Mouse (Mus musculus): ENCODE results near the gene Nr1d1. TPM values are rescaled to one million over a fixed set of nuclear protein-coding genes. Genes with fewer than 3 reads are reported as not detected.

Nr1d1 gene
- polyA plus RNA-seq, 1 experiment from 2014 or later, result 3.5 TPM

DNA sequence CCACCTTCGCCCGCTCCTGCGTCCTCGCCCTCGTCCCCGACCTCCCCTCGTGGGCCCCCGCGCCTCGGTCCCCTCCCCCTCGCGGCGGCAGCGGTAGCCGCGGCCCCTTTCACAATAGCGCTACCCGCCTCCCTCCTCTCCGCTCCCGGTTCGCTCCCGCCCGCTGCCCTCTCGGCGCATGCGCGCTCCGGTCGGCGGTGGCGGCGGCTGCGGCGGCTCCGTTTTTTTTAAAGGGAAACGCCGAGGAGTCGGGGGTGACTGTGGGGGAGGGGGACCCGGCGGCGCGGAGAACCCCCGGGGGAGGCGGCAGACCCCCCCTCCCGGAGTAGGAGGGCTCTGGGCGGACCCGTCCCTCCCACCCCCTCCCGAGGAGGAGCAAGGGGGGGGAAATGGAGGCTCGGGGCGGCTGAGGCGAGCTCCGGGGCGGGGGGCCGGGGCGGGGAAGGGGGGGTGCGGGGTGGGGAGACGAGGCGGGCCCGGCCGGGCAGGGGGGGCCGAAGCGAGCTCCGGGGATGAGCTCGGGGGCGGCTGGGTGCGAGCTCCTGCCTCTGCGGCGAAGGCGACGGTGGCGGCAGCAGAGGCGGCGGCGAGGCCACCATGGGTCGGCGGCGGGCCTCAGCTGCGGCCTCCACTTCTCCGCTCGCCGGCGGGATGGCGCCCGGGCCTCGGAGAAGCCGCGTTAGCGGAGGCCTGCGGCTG is 20.0 kb upstream of the Nr1d1 start, which contains the start of gene Msl1:
TSS of gene Msl1 (plus strand) at position 502 of the 699 bp plus-strand sequence.
- peak within 1 kb of the TSS; percentile 78 for H3K4me2 ChIP-seq (ENCODE audit: low read length)
- peaks cover 23% of the 10 kb centered on the region for H3K4me1 ChIP-seq (replicated peaks; ENCODE audit: insufficient read depth, low read length)
- peak within 1 kb of the TSS; percentile 99 for H3K27ac ChIP-seq
- DNase-seq (ENCODE audit: low spot score) (peak; percentile 94), ATAC-seq (replicated peaks; ENCODE audit: low FRiP score, low read depth) (peak; percentile 44)
- H3K9ac ChIP-seq (ENCODE audit: low read depth, low read length), result peak within 1 kb of the TSS; percentile 99
- peak; percentile 25; the same call in 1 of the 2 replicates for TF ChIP-seq CTCF (IDR thresholded peaks at IDR 0.05; ENCODE audit: low read depth)
- H3K36me3 ChIP-seq (ENCODE audit: insufficient read depth, low read length), result peaks cover 13% of the 10 kb centered on the region; the same call in 1 of the 2 replicates
- no peaks in the 10 kb centered on the region for H3K9me3 ChIP-seq (replicated peaks; ENCODE audit: low read length)
- WGBS, result under 1% methylated on average over 57 of the region's 89 CpGs
- peak within 1 kb of the TSS; percentile 100 for H3K4me3 ChIP-seq (replicated peaks; ENCODE audit: low read depth, low read length)
- no peaks in the 10 kb centered on the region for H3K27me3 ChIP-seq (ENCODE audit: insufficient read depth, low read length)

DNA sequence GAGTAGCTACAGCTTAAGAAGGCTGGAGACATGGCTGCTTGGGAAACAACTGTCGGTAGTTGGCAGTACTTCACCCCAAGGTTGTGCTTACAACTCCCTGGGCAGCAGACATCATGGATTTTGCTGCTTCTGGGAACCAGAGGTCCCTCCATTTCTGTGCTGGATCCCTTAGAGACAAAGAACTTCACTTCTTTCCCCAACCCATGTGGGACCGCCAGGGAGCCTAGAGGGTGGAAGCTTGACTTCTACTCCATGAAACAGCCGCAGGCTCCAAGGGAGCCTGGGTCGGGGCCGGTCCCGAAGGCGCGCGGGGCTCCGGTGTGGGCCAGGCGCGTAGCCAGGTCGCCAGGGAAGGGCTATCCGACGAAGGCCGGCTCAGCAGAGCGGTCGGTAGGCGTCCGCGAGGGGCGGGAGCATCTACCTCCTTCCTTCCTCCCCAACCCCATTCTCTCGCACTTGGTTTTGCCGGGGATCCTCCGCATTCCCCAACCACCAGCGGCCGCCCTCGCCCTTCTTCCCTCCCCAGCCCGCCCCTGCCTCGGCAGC is 19.4 kb upstream of the Nr1d1 start:
- Histone ChIP-seq H3K9me3 (replicated peaks; ENCODE audit: low read length) (no peaks in the 10 kb centered on the region), H3K4me3 (replicated peaks; ENCODE audit: low read depth, low read length) (peak overlapping the region; percentile 100), H3K27ac (peak overlapping the region; percentile 99), H3K4me1 (replicated peaks; ENCODE audit: insufficient read depth, low read length) (peaks cover 23% of the 10 kb centered on the region), H3K27me3 (ENCODE audit: insufficient read depth, low read length) (no peaks in the 10 kb centered on the region), H3K9ac (ENCODE audit: low read depth, low read length) (peak overlapping the region; percentile 99), H3K4me2 (ENCODE audit: low read length) (peak overlapping the region; percentile 78), H3K36me3 (ENCODE audit: insufficient read depth, low read length) (peaks cover 7% of the 10 kb centered on the region; the same call in 1 of the 2 replicates)
- WGBS, result 4% methylated on average over 30 of the region's 30 CpGs
- TF ChIP-seq CTCF (IDR thresholded peaks at IDR 0.05; ENCODE audit: low read depth), result no peak; the same call in 1 of the 2 replicates
- peak; percentile 90 for DNase-seq (ENCODE audit: low spot score)
- peak; percentile 44 for ATAC-seq (replicated peaks; ENCODE audit: low FRiP score, low read depth)

DNA sequence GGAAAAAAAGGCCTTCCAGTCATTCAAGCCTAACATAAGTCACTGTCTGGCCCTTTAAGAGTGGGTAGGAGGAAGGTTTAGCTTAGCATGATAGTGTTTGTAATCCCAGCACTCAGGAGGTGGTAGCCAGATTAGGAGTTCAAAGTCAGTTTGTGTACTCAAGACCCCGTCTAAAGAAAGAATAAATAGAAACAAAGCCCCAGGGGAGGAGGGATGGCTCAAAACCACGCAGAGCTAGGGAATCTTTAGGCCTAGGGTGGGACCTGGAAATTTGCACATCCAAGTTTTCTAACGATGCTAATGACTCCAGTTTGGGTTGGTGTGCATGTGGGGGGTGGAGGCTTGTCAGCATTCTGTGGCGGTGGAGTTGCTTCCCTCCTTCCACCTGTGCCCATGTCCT is 16.9 kb upstream of the Nr1d1 start:
- WGBS, result 17% methylated on average over 4 of the region's 4 CpGs
- ATAC-seq (replicated peaks; ENCODE audit: low FRiP score, low read depth), result no peak
- H3K4me1 ChIP-seq (replicated peaks; ENCODE audit: insufficient read depth, low read length), result peaks cover 18% of the 10 kb centered on the region
- no peaks in the 10 kb centered on the region for H3K9me3 ChIP-seq (replicated peaks; ENCODE audit: low read length)
- H3K4me2 ChIP-seq (ENCODE audit: low read length), result no peak overlapping the region
- H3K27ac ChIP-seq, result peak overlapping the region; percentile 42; the same call in 1 of the 2 replicates
- no peak overlapping the region for H3K4me3 ChIP-seq (replicated peaks; ENCODE audit: low read depth, low read length)
- no peak overlapping the region for H3K9ac ChIP-seq (ENCODE audit: low read depth, low read length)
- H3K27me3 ChIP-seq (ENCODE audit: insufficient read depth, low read length), result no peaks in the 10 kb centered on the region
- no peak for DNase-seq (ENCODE audit: low spot score)
- H3K36me3 ChIP-seq (ENCODE audit: insufficient read depth, low read length), result no peaks in the 10 kb centered on the region
- TF ChIP-seq CTCF (IDR thresholded peaks at IDR 0.05; ENCODE audit: low read depth), result no peak

DNA sequence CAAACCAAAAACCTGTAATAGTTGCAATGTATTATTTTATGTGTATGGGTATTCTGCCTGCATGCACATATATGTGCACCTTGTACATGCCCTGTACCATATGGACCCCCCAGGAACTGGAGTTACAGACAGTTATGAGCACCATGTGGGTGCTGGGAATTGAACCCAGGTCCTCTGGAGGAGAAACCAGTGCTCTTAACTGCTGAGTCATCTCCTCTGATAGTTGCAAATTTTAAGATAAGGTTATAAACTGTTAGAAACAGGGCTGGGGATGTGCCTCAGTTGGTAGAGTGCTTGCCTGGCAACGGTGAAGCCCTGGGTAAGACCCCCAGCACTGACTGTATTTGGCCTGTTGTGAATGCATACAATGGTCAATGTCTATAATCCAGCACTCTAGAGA is 16.3 kb upstream of the Nr1d1 start:
- ATAC-seq (replicated peaks; ENCODE audit: low FRiP score, low read depth) (no peak), DNase-seq (ENCODE audit: low spot score) (no peak)
- Histone ChIP-seq H3K36me3 (ENCODE audit: insufficient read depth, low read length) (no peaks in the 10 kb centered on the region), H3K9me3 (replicated peaks; ENCODE audit: low read length) (no peaks in the 10 kb centered on the region), H3K27me3 (ENCODE audit: insufficient read depth, low read length) (no peaks in the 10 kb centered on the region), H3K4me1 (replicated peaks; ENCODE audit: insufficient read depth, low read length) (peaks cover 20% of the 10 kb centered on the region), H3K9ac (ENCODE audit: low read depth, low read length) (no peak overlapping the region), H3K4me2 (ENCODE audit: low read length) (no peak overlapping the region), H3K4me3 (replicated peaks; ENCODE audit: low read depth, low read length) (no peak overlapping the region), H3K27ac (no peak overlapping the region)
- WGBS, result 81% methylated on average over 1 of the region's 1 CpGs
- TF ChIP-seq CTCF (IDR thresholded peaks at IDR 0.05; ENCODE audit: low read depth), result no peak

DNA sequence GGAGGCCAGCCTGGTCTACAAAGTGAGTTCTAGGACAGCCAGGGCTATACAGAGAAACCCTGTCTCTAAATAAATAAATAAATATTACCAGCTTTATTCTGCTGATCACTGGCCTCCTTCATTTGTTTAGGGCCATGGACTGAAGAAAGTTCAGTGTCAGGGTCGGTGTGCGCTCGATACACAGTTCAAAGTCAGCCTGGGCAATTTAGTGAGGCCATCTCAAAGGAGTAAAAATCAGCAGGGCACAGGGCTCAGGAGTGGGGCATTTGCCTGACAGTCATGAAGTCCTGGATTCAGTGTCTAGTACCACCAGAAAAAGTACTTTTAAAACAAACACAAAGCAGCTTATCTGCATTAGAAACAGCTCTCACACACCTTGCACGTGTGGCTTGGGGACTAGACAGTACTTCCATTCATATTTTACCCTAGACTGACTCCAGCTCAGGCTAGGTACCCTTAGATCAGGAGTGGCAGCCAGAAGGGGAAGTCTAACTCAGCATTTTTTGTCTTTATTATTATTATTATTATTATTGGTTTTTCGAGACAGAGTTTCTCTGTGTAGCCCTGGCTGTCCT is 15.6 kb upstream of the Nr1d1 start:
- H3K9ac ChIP-seq (ENCODE audit: low read depth, low read length), result no peak overlapping the region
- ATAC-seq (replicated peaks; ENCODE audit: low FRiP score, low read depth) (no peak), DNase-seq (ENCODE audit: low spot score) (no peak)
- H3K27ac ChIP-seq, result no peak overlapping the region
- H3K4me1 ChIP-seq (replicated peaks; ENCODE audit: insufficient read depth, low read length), result peaks cover 26% of the 10 kb centered on the region
- 85% methylated on average over 5 of the region's 5 CpGs for WGBS
- no peak for TF ChIP-seq CTCF (IDR thresholded peaks at IDR 0.05; ENCODE audit: low read depth)
- no peaks in the 10 kb centered on the region for H3K27me3 ChIP-seq (ENCODE audit: insufficient read depth, low read length)
- no peak overlapping the region for H3K4me3 ChIP-seq (replicated peaks; ENCODE audit: low read depth, low read length)
- no peaks in the 10 kb centered on the region for H3K36me3 ChIP-seq (ENCODE audit: insufficient read depth, low read length)
- H3K9me3 ChIP-seq (replicated peaks; ENCODE audit: low read length), result no peaks in the 10 kb centered on the region
- no peak overlapping the region for H3K4me2 ChIP-seq (ENCODE audit: low read length)

DNA sequence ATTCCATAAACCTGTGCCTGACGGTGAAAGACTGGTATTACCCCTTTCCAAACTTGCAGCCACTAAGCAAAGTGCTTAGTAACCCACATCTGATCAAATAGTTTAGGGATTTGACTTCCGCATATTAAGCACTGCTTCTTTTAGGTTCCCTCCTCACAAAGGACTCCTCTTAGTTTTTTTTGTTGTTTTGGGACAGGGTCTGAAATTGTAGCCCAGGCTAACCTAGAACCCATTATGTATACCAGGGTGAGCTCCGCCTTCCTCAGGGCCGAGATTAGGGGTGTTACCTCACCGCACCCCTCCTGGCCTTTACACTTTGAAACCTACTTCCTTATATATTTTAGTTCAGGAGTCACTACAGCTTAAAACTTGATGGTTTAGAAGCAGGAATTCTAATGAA is 14.7 kb upstream of the Nr1d1 start:
- no peak for ATAC-seq (replicated peaks; ENCODE audit: low FRiP score, low read depth)
- no peak for DNase-seq (ENCODE audit: low spot score)
- H3K4me1 ChIP-seq (replicated peaks; ENCODE audit: insufficient read depth, low read length), result peaks cover 35% of the 10 kb centered on the region
- no peaks in the 10 kb centered on the region for H3K9me3 ChIP-seq (replicated peaks; ENCODE audit: low read length)
- 37% methylated on average over 5 of the region's 5 CpGs for WGBS
- TF ChIP-seq CTCF (IDR thresholded peaks at IDR 0.05; ENCODE audit: low read depth), result no peak
- peak overlapping the region; percentile 91 for H3K4me2 ChIP-seq (ENCODE audit: low read length)
- H3K27ac ChIP-seq, result peak overlapping the region; percentile 77
- H3K4me3 ChIP-seq (replicated peaks; ENCODE audit: low read depth, low read length), result peak overlapping the region; percentile 44
- H3K9ac ChIP-seq (ENCODE audit: low read depth, low read length), result peak overlapping the region; percentile 60; the same call in 1 of the 2 replicates
- H3K36me3 ChIP-seq (ENCODE audit: insufficient read depth, low read length), result no peaks in the 10 kb centered on the region
- H3K27me3 ChIP-seq (ENCODE audit: insufficient read depth, low read length), result no peaks in the 10 kb centered on the region
